Mouse (Mus musculus) ES-E14 (cell line): ENCODE results near the gene Igsf9b. TPM values are rescaled to one million over a fixed set of nuclear protein-coding genes. Genes with fewer than 3 reads are reported as not detected.

Source experiments
- DNase-seq: peaks from one replicate; pipeline ENCODE4 v3.0.0-alpha.2; 2013; ENCODE audit warnings: low read depth, low spot score
- H3K27ac ChIP-seq: 2 replicates; pipeline ENCODE4 v1.5.1; 2012; ENCODE audit warnings: low read depth, mild to moderate bottlenecking, low read length, moderate library complexity, mixed read lengths; ENCODE audit not compliant: poor library complexity, insufficient read depth, severe bottlenecking
- H3K36me3 ChIP-seq: 2 replicates; pipeline ENCODE4 v1.6.1; 2012; ENCODE audit warnings: mild to moderate bottlenecking, low read length, moderate library complexity, mixed read lengths; ENCODE audit not compliant: control insufficient read depth, poor library complexity, insufficient read depth, severe bottlenecking
- H3K4me1 ChIP-seq, 2 experiments: fragments of 150-350 bp in 1 of 2; sonication (generic) in 1 of 2; 2 replicates each; pipeline ENCODE4 v1.6.1; 2012; ENCODE audit warnings: low read length in 2 of 2, mild to moderate bottlenecking in 1 of 2, mixed read lengths in 1 of 2; ENCODE audit not compliant: control insufficient read depth in 2 of 2, insufficient read depth in 2 of 2, poor library complexity in 1 of 2
- H3K4me3 ChIP-seq, 2 experiments: fragments of 150-350 bp in 1 of 2; sonication (generic) in 1 of 2; 2 replicates each; pipeline ENCODE4 v1.5.1; 2012; ENCODE audit warnings: low read length in 2 of 2, low read depth in 1 of 2, mild to moderate bottlenecking in 1 of 2, mixed read lengths in 1 of 2; ENCODE audit not compliant: insufficient read depth in 1 of 2, poor library complexity in 1 of 2, severe bottlenecking in 1 of 2
- H3K9ac ChIP-seq: 2 replicates; pipeline ENCODE4 v1.6.1; 2012; ENCODE audit warnings: low read depth, mild to moderate bottlenecking, low read length, mixed read lengths; ENCODE audit not compliant: poor library complexity, insufficient read depth, severe bottlenecking
- H3K9me3 ChIP-seq: fragments of 150-350 bp; sonication (generic); 2 replicates; pipeline ENCODE4 v1.6.1; 2012; ENCODE audit warnings: low read depth, mild to moderate bottlenecking, low read length; ENCODE audit not compliant: control insufficient read depth, insufficient read depth
- CHD2 ChIP-seq: IDR thresholded peaks from 2 replicates; pipeline ENCODE4 v1.6.1; 2014; ENCODE audit warnings: mild to moderate bottlenecking, low read depth, low read length, inconsistent platforms
- HCFC1 ChIP-seq: IDR thresholded peaks from 2 replicates; pipeline ENCODE4 v1.6.1; 2012; ENCODE audit warnings: low read length, inconsistent platforms, borderline replicate concordance; ENCODE audit not compliant: insufficient read depth
- MAFK ChIP-seq: IDR thresholded peaks from 2 replicates; pipeline ENCODE4 v1.6.1; 2014; ENCODE audit warnings: mild to moderate bottlenecking, low read depth, low read length, inconsistent platforms; ENCODE audit not compliant: insufficient read depth
- ZC3H11A ChIP-seq: IDR thresholded peaks from 2 replicates; pipeline ENCODE4 v1.6.1; 2012; ENCODE audit warnings: low read depth, mild to moderate bottlenecking, inconsistent platforms, low read length, borderline replicate concordance
- ZNF384 ChIP-seq: IDR thresholded peaks from 2 replicates; pipeline ENCODE4 v1.6.1; 2012; ENCODE audit warnings: low read depth, low read length, inconsistent platforms
- in situ Hi-C, 2 experiments: fragments of 600-800 bp; cut with MboI; formaldehyde crosslinking; loops; one replicate each; pipeline ENCODE4 v1.15.1; 2025; ENCODE audit warnings: low sequenced_read_pairs in 2 of 2, inconsistent platforms in 1 of 2; ENCODE audit not compliant: unreplicated experiment in 2 of 2
- total RNA-seq: library from RNA; depleted of rRNA; stranded (reverse); fragments of 300-350 nt; gene quantifications from 2 replicates; pipeline ENCODE4 v1.2.3, GENCODE M21; 2012

Gene Igsf9b
- total RNA-seq, 1 experiment, result 31.5 TPM

GRCm38 (mm10) chr9:27327558-27327957, 28.6 kb downstream of the Igsf9b start:
- no peak for DNase-seq
- Histone ChIP-seq H3K27ac (no peak overlapping the region), H3K4me1 (no peaks in the 10 kb centered on the region), H3K9me3 (no peaks in the 10 kb centered on the region), H3K36me3 (peaks cover 55% of the 10 kb centered on the region), H3K4me3 (no peak overlapping the region), H3K9ac (no peak overlapping the region)
- in situ Hi-C loops, result no loop called here
- no peak for TF ChIP-seq HCFC1
- no peak for TF ChIP-seq ZNF384
- no peak for TF ChIP-seq ZC3H11A
- TF ChIP-seq MAFK, result no peak
- TF ChIP-seq CHD2, result no peak

GRCm38 (mm10) chr9:27330374-27330773, 31.4 kb downstream of the Igsf9b start:
- TF ChIP-seq ZNF384 (no peak), ZC3H11A (no peak), MAFK (no peak), CHD2 (no peak), HCFC1 (no peak)
- Histone ChIP-seq H3K4me3 (no peak overlapping the region), H3K27ac (no peak overlapping the region), H3K4me1 (peaks cover 0 to 7% of the 10 kb centered on the region in 2 experiments; a peak in 2 of 4 replicates), H3K9me3 (no peaks in the 10 kb centered on the region), H3K9ac (no peak overlapping the region), H3K36me3 (peaks cover 58% of the 10 kb centered on the region)
- in situ Hi-C loops, result no loop called here
- DNase-seq, result no peak

GRCm38 (mm10) chr9:27331538-27331937, 32.5 kb downstream of the Igsf9b start:
- peaks cover 0 to 7% of the 10 kb centered on the region in 2 experiments; a peak in 2 of 4 replicates for H3K4me1 ChIP-seq
- no peak overlapping the region for H3K4me3 ChIP-seq
- DNase-seq, result no peak
- TF ChIP-seq MAFK (no peak), ZNF384 (no peak), HCFC1 (no peak), CHD2 (no peak), ZC3H11A (no peak)
- no peak overlapping the region for H3K27ac ChIP-seq
- in situ Hi-C loops, result no loop called here
- H3K9ac ChIP-seq, result no peak overlapping the region
- no peaks in the 10 kb centered on the region for H3K9me3 ChIP-seq
- peaks cover 64% of the 10 kb centered on the region for H3K36me3 ChIP-seq

- Histone ChIP-seq H3K4me3 (peak overlapping the region in 1 of 2 experiments; percentile 14; a peak in 1 of 4 replicates), H3K9me3 (no peaks in the 10 kb centered on the region), H3K27ac (no peak overlapping the region), H3K9ac (0 out of 2 replicates have a peak overlapping the region, but pooled peaks have one; percentile 31), H3K36me3 (peaks cover 57% of the 10 kb centered on the region), H3K4me1 (peaks cover 0 to 7% of the 10 kb centered on the region in 2 experiments; a peak in 2 of 4 replicates)
- DNase-seq, result no peak
- TF ChIP-seq CHD2 (no peak), ZC3H11A (no peak), ZNF384 (no peak), HCFC1 (no peak), MAFK (no peak)
- in situ Hi-C loops, result no loop called here
Observed at GRCm38 (mm10) chr9:27334895-27335294, 35.9 kb downstream of the Igsf9b start.
